8 mouse cellular contexts compared by ENCODE assay signal in the genomic region with DNA sequence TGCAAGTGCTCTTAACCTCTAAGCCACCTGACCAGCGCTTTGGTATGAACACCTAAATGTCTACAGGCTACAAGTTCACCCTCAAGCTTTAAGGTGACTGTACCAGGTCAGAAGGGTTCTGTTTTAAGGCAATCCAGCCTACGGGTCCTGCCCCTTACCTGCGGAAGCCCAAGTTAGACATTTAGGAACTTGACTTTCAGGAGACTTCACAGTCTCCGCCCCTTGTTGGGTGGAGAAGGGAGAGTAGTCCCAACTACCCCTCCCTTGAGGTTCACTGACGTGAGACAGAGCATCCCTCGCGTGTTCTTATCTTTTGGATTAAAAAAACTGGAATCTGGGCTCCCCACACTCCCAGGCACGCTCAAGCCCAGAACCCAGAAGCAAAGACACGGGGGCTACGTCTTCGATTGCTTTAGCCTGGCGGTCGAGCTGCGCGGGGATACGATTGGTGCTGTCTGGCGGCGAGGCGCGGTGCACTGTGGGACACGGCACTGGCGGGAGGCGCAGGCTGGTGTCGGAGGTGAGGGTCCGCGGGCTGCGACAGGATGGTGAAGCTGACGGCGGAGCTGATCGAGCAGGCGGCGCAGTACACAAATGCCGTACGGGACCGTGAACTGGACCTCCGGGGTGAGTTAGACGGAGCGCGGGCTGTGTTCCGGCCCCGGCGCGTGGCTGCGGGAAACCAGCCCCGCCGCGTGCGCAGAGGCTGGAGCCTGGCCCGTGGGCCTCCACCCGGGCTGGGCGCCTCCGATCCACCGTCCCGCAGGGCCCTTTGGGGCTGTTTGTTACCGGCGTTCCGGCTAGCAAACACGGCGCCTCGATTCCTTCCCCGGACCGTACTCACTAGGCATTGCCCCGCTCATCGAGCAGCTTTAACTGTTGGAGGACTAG. TPM values are rescaled to one million over a fixed set of nuclear protein-coding genes. Genes with fewer than 3 reads are reported as not detected.
DNase-seq lines count a peak whose midpoint lies in the region; ATAC-seq and TF ChIP-seq lines count a peak whose summit lies in the region.

No protein-coding gene starts in this region.

- peak; percentile 96 for DNase-seq in brain, adult 2 months (ENCODE audit: low read depth, low spot score)
- peak; percentile 95 for DNase-seq in heart, embryonic 10.5 days (ENCODE audit: low spot score)
- peak; percentile 88 for DNase-seq in liver
- peak; percentile 41 to 67 for DNase-seq in monocyte, adult 2 months (ENCODE audit: low read depth in 1 of 2, low spot score in 2 of 2)
- peak; percentile 74 to 82 for DNase-seq in spleen, postnatal 14 days (ENCODE audit: low spot score in 2 of 2)

- H3K79me2 ChIP-seq in C2C12 (ENCODE audit: control insufficient read depth, insufficient read depth) = peaks cover 49% of the 10 kb centered on the region

- no peak overlapping the region for H3K27ac ChIP-seq in embryonic fibroblast, embryonic 13.5 days (ENCODE audit: insufficient read depth, low read length)
- H3K27ac ChIP-seq in heart, embryonic 10.5 days = peak overlapping the region; percentile 90
- H3K27ac ChIP-seq in kidney, embryonic 15.5 days = peak overlapping the region; percentile 87

- no peaks in the 10 kb centered on the region for H3K9me3 ChIP-seq in heart, embryonic 10.5 days
- H3K9me3 ChIP-seq in kidney, embryonic 15.5 days (replicated peaks) = no peaks in the 10 kb centered on the region

- TF ChIP-seq POLR2A in embryonic fibroblast, embryonic 13.5 days (IDR thresholded peaks at IDR 0.05; ENCODE audit: low read depth, low read length) = peak; percentile 96

- H3K4me3 ChIP-seq in C2C12 (ENCODE audit: insufficient read depth, poor library complexity, severe bottlenecking) = peak overlapping the region; percentile 75
- peak overlapping the region; percentile 77 for H3K4me3 ChIP-seq in embryonic fibroblast, embryonic 13.5 days (ENCODE audit: insufficient read depth, low read length)
- peak overlapping the region; percentile 96 for H3K4me3 ChIP-seq in heart, embryonic 10.5 days
- H3K4me3 ChIP-seq in kidney, embryonic 15.5 days (replicated peaks) = peak overlapping the region; percentile 99

- under 1% methylated on average over 64 of the region's 64 CpGs for WGBS in heart, embryonic 10.5 days
- under 1% methylated on average over 64 of the region's 64 CpGs for WGBS in kidney, embryonic 15.5 days

- peak overlapping the region; percentile 99 for H3ac ChIP-seq in C2C12 (ENCODE audit: control insufficient read depth, insufficient read length, low read depth)

- TF ChIP-seq CTCF in C2C12 (IDR thresholded peaks at IDR 0.05; ENCODE audit: control insufficient read depth, insufficient read depth, insufficient read length) = no peak
- no peak for TF ChIP-seq CTCF in embryonic fibroblast, embryonic 13.5 days (IDR thresholded peaks at IDR 0.05; ENCODE audit: borderline replicate concordance, insufficient read depth, low read length)

- ATAC-seq in kidney, embryonic 15.5 days (replicated peaks; ENCODE audit: low FRiP score) = peak; percentile 95

- peak overlapping the region; percentile 89 for H3K9ac ChIP-seq in kidney, embryonic 15.5 days

- H3K4me1 ChIP-seq in embryonic fibroblast, embryonic 13.5 days (ENCODE audit: control insufficient read depth, insufficient read depth, low read length) = no peaks in the 10 kb centered on the region; the same call in 1 of the 2 replicates
- peaks cover 10% of the 10 kb centered on the region for H3K4me1 ChIP-seq in heart, embryonic 10.5 days
- H3K4me1 ChIP-seq in kidney, embryonic 15.5 days = peaks cover 17% of the 10 kb centered on the region

- H3K4me2 ChIP-seq in kidney, embryonic 15.5 days = peak overlapping the region; percentile 76

- H3K79me3 ChIP-seq in C2C12 (ENCODE audit: low read depth) = peaks cover 33% of the 10 kb centered on the region

- H3K27me3 ChIP-seq in C2C12 (ENCODE audit: control insufficient read depth, insufficient read depth, insufficient read length) = no peaks in the 10 kb centered on the region
- no peaks in the 10 kb centered on the region for H3K27me3 ChIP-seq in heart, embryonic 10.5 days (ENCODE audit: insufficient read depth, poor library complexity, severe bottlenecking)
- 0 out of 2 replicates have a peak, but pooled peaks cover 3% of the 10 kb centered on the region for H3K27me3 ChIP-seq in kidney, embryonic 15.5 days

- peaks cover 36% of the 10 kb centered on the region for H3K36me3 ChIP-seq in C2C12 (ENCODE audit: control insufficient read depth, insufficient read depth)
- peaks cover 29% of the 10 kb centered on the region for H3K36me3 ChIP-seq in heart, embryonic 10.5 days
- peaks cover 27% of the 10 kb centered on the region for H3K36me3 ChIP-seq in kidney, embryonic 15.5 days

TF ChIP-seq in C2C12, 6 proteins besides CTCF, POLR2A, EP300 and RAD21:
- TF ChIP-seq MAX (IDR thresholded peaks at IDR 0.05) = peak; percentile 59
- no peak for TF ChIP-seq USF1 (IDR thresholded peaks at IDR 0.05; ENCODE audit: low read depth)

RNA-seq across cellular contexts. Expression of a gene that starts 1.5 kb away (rescaled TPM):
- polyA plus RNA-seq in C2C12 (2012; fragmentation: generic; extraction: Trizol) = 120 TPM
- polyA plus RNA-seq in embryonic fibroblast, embryonic 13.5 days (2011; ENCODE audit: insufficient read length, low read depth, missing spikeins) = 49.5 and 49.6 TPM in 2 replicates
- polyA plus RNA-seq in heart, embryonic 10.5 days (2016; fragmentation: Nextera tagmentation; extraction: Ambion mirVana) = 147 and 212 TPM in 2 replicates
- polyA plus RNA-seq in kidney, embryonic 15.5 days (2015; fragmentation: Nextera tagmentation; extraction: Ambion mirVana) = 184 and 190 TPM in 2 replicates

RNA-seq across cellular contexts. Expression of a gene that starts 16.9 kb away (rescaled TPM):
- not detected for polyA plus RNA-seq in C2C12 (2012; fragmentation: generic; extraction: Trizol)
- polyA plus RNA-seq in embryonic fibroblast, embryonic 13.5 days (2011; ENCODE audit: insufficient read length, low read depth, missing spikeins) = not detected in 2 replicates
- polyA plus RNA-seq in heart, embryonic 10.5 days (2016; fragmentation: Nextera tagmentation; extraction: Ambion mirVana) = not detected in 2 replicates
- polyA plus RNA-seq in kidney, embryonic 15.5 days (2015; fragmentation: Nextera tagmentation; extraction: Ambion mirVana) = not detected in 2 replicates

RNA-seq across cellular contexts. Expression of a gene that starts 19.1 kb away (rescaled TPM):
- polyA plus RNA-seq in C2C12 (2012; fragmentation: generic; extraction: Trizol) = 48.1 TPM
- 92.0 and 103 TPM in 2 replicates for polyA plus RNA-seq in embryonic fibroblast, embryonic 13.5 days (2011; ENCODE audit: insufficient read length, low read depth, missing spikeins)
- polyA plus RNA-seq in heart, embryonic 10.5 days (2016; fragmentation: Nextera tagmentation; extraction: Ambion mirVana) = 88.5 and 109 TPM in 2 replicates
- polyA plus RNA-seq in kidney, embryonic 15.5 days (2015; fragmentation: Nextera tagmentation; extraction: Ambion mirVana) = 107 and 117 TPM in 2 replicates

RNA-seq across cellular contexts. Expression of a gene that starts 49.0 kb away (rescaled TPM):
- polyA plus RNA-seq in C2C12 (2012; fragmentation: generic; extraction: Trizol) = 25.5 TPM
- 54.3 and 63.2 TPM in 2 replicates for polyA plus RNA-seq in embryonic fibroblast, embryonic 13.5 days (2011; ENCODE audit: insufficient read length, low read depth, missing spikeins)
- polyA plus RNA-seq in heart, embryonic 10.5 days (2016; fragmentation: Nextera tagmentation; extraction: Ambion mirVana) = 12.6 and 21.0 TPM in 2 replicates
- 15.8 and 16.1 TPM in 2 replicates for polyA plus RNA-seq in kidney, embryonic 15.5 days (2015; fragmentation: Nextera tagmentation; extraction: Ambion mirVana)
